ENCODE assay signal across 23 mouse cellular contexts in genomic region chr1:130298636-130299035, GRCm38 (mm10).
"Had no signal": no experiment of that assay in that cellular context is flagged by ENCODE, and none has a peak within 500 bp of the region (broad histone marks: within the 10 kb centered on the region; RNA-seq: fewer than 3 reads in every experiment).

No protein-coding gene starts in this region.

- H3K9ac ChIP-seq: heart, embryonic 13.5 days; heart, embryonic 15.5 days; hindbrain, embryonic 13.5 days; hindbrain, embryonic 15.5 days; kidney, embryonic 15.5 days; limb, embryonic 15.5 days; liver, embryonic 14.5 days had no signal

- DNase-seq: gastrocnemius, postnatal 14 days; gastrocnemius, postnatal 36 days; heart, adult 11 months; heart, adult 2 months; heart, postnatal 14 days; heart, postnatal 36 days; kidney, adult 11 months; kidney, adult 2 months; kidney, adult 9 months; kidney, postnatal 14 days; kidney, postnatal 36 days; layer of hippocampus, adult 9-11 months; layer of hippocampus, postnatal 36 days had no signal

- H3K9me3 ChIP-seq: heart, embryonic 13.5 days; heart, embryonic 15.5 days; hindbrain, embryonic 13.5 days; hindbrain, embryonic 15.5 days; kidney, embryonic 15.5 days; limb, embryonic 15.5 days had no signal

- H3K4me3 ChIP-seq: heart, adult 2 months; heart, embryonic 13.5 days; heart, embryonic 15.5 days; hindbrain, embryonic 13.5 days; hindbrain, embryonic 15.5 days; kidney, embryonic 15.5 days; limb, embryonic 15.5 days had no signal

- ATAC-seq: hindbrain, postnatal 0 days had no signal

- H3K4me2 ChIP-seq: heart, embryonic 11.5 days; heart, embryonic 13.5 days; heart, embryonic 15.5 days; hindbrain, embryonic 13.5 days; hindbrain, embryonic 15.5 days; kidney, embryonic 15.5 days; limb, embryonic 15.5 days had no signal

- H3K27me3 ChIP-seq: heart, embryonic 13.5 days; heart, embryonic 15.5 days; hindbrain, embryonic 13.5 days; hindbrain, embryonic 15.5 days; kidney, embryonic 15.5 days; limb, embryonic 15.5 days had no signal

- H3K27ac ChIP-seq: heart, adult 2 months; heart, embryonic 13.5 days; heart, embryonic 15.5 days; hindbrain, embryonic 13.5 days; hindbrain, embryonic 15.5 days; hindbrain, postnatal 0 days; kidney, embryonic 15.5 days; kidney, postnatal 0 days; limb, embryonic 15.5 days; liver, embryonic 14.5 days had no signal

- H3K36me3 ChIP-seq: heart, embryonic 13.5 days; heart, embryonic 15.5 days; hindbrain, embryonic 13.5 days; hindbrain, embryonic 15.5 days; kidney, embryonic 15.5 days; limb, embryonic 15.5 days had no signal
